Mouse (Mus musculus) heart, embryonic 11.5 days (tissue): ENCODE results near the gene Tor4a. TPM values are rescaled to one million over a fixed set of nuclear protein-coding genes. Genes with fewer than 3 reads are reported as not detected.

Experiments used
- ATAC-seq: fragments of 200-750 bp; cut with Nextera tagmentation; replicated peaks from 2 replicates; pipeline ENCODE4 v1.8.0; 2017; ENCODE audit warnings: moderate library complexity; ENCODE audit not compliant: insufficient number of reproducible peaks, low FRiP score, low TSS enrichment
- H3K27ac ChIP-seq: fragments of 300-500 bp; sonication (generic); 2 replicates; pipeline ENCODE4 v1.5.1; 2014; ENCODE audit warnings: mild to moderate bottlenecking, low read depth, low read length
- H3K27me3 ChIP-seq: fragments of 300-500 bp; sonication (generic); 2 replicates; pipeline ENCODE4 v1.6.1; 2014; ENCODE audit warnings: mild to moderate bottlenecking, low read length, mixed read lengths; ENCODE audit not compliant: control insufficient read depth, insufficient read depth
- H3K36me3 ChIP-seq: fragments of 300-500 bp; sonication (generic); 2 replicates; pipeline ENCODE4 v1.6.1; 2014; ENCODE audit warnings: mild to moderate bottlenecking, low read length, moderate library complexity, mixed read lengths; ENCODE audit not compliant: control insufficient read depth, insufficient read depth
- H3K4me1 ChIP-seq: fragments of 300-500 bp; sonication (generic); 2 replicates; pipeline ENCODE4 v1.6.1; 2014; ENCODE audit warnings: low read length; ENCODE audit not compliant: control insufficient read depth, insufficient read depth
- H3K4me2 ChIP-seq: fragments of 300-500 bp; sonication (generic); 2 replicates; pipeline ENCODE4 v1.6.1; 2014; ENCODE audit warnings: mild to moderate bottlenecking, moderate library complexity
- H3K4me3 ChIP-seq: fragments of 300-500 bp; sonication (generic); 2 replicates; pipeline ENCODE4 v1.5.1; 2014; ENCODE audit warnings: low read depth, low read length
- H3K9ac ChIP-seq: fragments of 300-500 bp; sonication (generic); 2 replicates; pipeline ENCODE4 v1.6.1; 2014; ENCODE audit warnings: mild to moderate bottlenecking, low read depth, low read length, moderate library complexity
- H3K9me3 ChIP-seq: fragments of 300-500 bp; sonication (generic); replicated peaks from 2 replicates; pipeline ENCODE4 v1.6.1; 2016; ENCODE audit warnings: low read length; ENCODE audit not compliant: control insufficient read depth
- WGBS: fragments of 180-500 bp; shearing (Covaris S2); extraction: QIAGEN DNeasy Blood & Tissue Kit; methylation state at CpG from one replicate; pipeline ENCODE4 v1.1.7; 2014; ENCODE audit not compliant: insufficient replicate concordance; 5-methylcytosine and 5-hydroxymethylcytosine counted together
- polyA plus RNA-seq: library from polyadenylated mRNA; unstranded; fragments of >200 nt; fragmentation: Nextera tagmentation; extraction: Ambion mirVana; gene quantifications from 2 replicates; pipeline ENCODE4 v1.2.1, GENCODE M21; 2014

Tor4a gene
- polyA plus RNA-seq, 1 experiment from 2014 or later: 5.9 TPM

DNA sequence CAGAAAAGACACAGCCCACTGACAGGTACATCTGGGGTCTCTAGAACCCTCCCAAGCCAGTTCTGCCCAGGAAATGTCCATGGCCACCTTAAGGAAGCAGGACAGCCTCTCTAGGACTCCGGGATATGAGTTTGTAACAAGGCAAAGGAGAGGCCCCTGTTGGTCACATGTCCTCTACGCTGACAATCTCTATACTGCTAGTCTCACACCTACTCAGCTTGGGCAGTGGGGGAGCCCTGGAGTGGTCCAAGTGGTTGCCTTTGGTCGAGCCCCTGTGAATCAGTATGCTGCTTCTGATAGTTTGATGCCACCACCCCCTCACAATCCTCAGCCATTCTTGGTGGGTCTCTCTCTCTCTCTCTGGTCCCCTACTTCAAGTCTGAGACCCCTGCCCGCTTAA lies 29.2 kb downstream of the Tor4a start:
- no peaks in the 10 kb centered on the region for H3K9me3 ChIP-seq
- peak overlapping the region; percentile 77 for H3K9ac ChIP-seq
- H3K27me3 ChIP-seq: peaks cover 4% of the 10 kb centered on the region; the same call in 1 of the 2 replicates
- 0 out of 2 replicates have a peak, but pooled peaks have one; percentile 22 for ATAC-seq
- H3K4me1 ChIP-seq: peaks cover 22% of the 10 kb centered on the region
- H3K4me2 ChIP-seq: peak overlapping the region; percentile 82
- peak overlapping the region; percentile 81 for H3K27ac ChIP-seq
- no peaks in the 10 kb centered on the region for H3K36me3 ChIP-seq
- WGBS: 19% methylated on average over 4 of the region's 4 CpGs
- H3K4me3 ChIP-seq: peak overlapping the region; percentile 55

DNA sequence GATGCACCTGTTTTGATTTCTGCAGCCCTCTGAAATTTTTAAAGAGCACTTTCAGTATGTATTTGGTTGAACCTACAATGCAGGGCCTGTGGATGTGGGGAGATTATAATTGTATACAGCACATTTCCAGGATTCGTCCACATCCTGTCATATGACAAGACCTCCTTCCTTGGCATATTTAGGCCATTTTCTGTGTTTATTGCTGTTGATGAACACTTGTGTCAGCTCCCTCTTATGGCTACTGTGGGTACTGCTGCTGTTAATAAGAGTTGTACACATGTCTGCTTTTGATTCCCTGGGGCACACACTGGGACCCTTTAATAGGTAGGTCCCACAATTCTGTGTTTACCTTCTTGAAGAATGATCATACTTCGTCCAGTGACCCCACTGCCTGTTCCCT lies 39.0 kb downstream of the Tor4a start:
- Histone ChIP-seq H3K27ac (no peak overlapping the region), H3K36me3 (no peaks in the 10 kb centered on the region), H3K4me2 (no peak overlapping the region), H3K4me1 (no peaks in the 10 kb centered on the region), H3K9ac (no peak overlapping the region), H3K4me3 (no peak overlapping the region), H3K27me3 (peaks cover 5% of the 10 kb centered on the region; the same call in 1 of the 2 replicates), H3K9me3 (no peaks in the 10 kb centered on the region)
- no peak for ATAC-seq
- WGBS: 40% methylated on average over 2 of the region's 2 CpGs

DNA sequence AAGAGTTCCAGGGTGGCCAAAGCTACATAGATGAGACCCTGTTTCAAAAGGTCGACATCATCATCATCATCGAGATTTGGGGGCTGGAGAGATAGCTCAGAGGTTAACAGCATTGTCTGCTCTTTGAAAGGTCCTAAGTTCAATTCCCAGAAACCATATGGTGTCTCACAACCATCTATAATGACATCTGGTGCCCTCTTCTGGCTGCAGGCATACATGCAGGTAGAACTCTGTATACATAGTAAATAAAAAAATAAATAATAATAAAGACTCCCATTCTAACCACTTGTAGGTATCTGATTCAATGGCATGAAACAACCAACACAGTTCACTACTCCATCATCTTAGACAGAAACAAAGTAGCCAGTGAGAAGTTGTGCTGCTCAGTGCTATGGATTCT lies 39.7 kb downstream of the Tor4a start:
- H3K27ac ChIP-seq: no peak overlapping the region
- no peak overlapping the region for H3K4me2 ChIP-seq
- no peak for ATAC-seq
- no peaks in the 10 kb centered on the region for H3K4me1 ChIP-seq
- no peak overlapping the region for H3K9ac ChIP-seq
- H3K27me3 ChIP-seq: no peaks in the 10 kb centered on the region
- H3K36me3 ChIP-seq: no peaks in the 10 kb centered on the region
- 30% methylated on average over 2 of the region's 2 CpGs for WGBS
- no peak overlapping the region for H3K4me3 ChIP-seq
- H3K9me3 ChIP-seq: no peaks in the 10 kb centered on the region

DNA sequence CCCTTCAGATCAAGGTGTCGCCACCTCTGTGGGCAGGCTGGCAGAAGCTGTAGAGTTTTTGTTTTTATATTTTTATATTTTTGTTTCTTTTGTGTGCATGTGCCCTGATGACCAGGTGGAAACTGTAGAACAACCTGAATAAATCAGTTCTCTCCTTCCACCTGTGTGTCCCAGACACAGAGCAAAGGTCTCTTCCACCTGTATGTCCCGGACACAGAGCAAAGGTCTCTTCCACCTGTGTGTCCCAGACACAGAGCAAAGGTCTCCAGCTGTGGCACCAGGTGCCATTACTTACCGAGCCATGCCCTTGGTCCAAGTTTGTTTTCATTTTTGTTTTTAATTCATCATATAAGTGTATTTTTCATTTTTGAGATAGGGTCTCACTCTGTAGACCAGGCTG lies 40.5 kb downstream of the Tor4a start:
- Histone ChIP-seq H3K4me1 (no peaks in the 10 kb centered on the region), H3K27ac (no peak overlapping the region), H3K9ac (no peak overlapping the region), H3K4me3 (no peak overlapping the region), H3K4me2 (no peak overlapping the region), H3K9me3 (no peaks in the 10 kb centered on the region), H3K27me3 (no peaks in the 10 kb centered on the region), H3K36me3 (no peaks in the 10 kb centered on the region)
- 77% methylated on average over 3 of the region's 3 CpGs for WGBS
- no peak for ATAC-seq

DNA sequence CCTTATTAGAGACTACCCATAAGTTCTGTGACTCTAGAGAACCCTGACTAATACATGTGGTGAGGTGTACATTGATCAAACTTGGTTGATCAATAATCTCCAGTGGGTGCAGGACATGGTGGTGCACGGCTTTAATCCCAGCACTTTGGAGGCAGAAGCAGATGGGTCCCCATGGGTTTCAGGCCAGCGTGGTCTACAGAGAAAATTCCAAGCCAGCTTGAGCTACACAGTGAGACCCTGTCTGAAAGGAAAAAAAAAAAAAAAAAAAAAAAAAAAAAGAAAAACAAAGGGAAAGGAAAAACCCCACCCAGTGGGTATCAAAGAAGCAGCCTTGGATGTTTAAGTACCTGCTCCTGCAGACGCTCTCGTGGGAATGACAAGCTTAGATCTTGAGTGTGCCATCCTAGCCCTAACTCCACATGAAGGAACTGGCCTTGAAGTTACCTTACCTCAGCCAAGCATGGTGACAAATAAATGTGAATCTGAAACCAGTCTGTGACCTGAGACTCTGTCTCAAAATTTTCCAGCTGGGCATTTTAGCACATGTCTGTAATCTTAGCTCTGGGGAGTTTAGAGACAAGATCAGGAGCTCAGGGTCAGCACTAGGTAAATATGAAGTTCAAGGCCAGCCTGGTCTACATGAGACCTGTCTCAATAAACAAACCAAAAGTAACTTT lies 45.3 kb downstream of the Tor4a start:
- H3K27ac ChIP-seq: no peak overlapping the region
- WGBS: 75% methylated on average over 4 of the region's 4 CpGs

DNA sequence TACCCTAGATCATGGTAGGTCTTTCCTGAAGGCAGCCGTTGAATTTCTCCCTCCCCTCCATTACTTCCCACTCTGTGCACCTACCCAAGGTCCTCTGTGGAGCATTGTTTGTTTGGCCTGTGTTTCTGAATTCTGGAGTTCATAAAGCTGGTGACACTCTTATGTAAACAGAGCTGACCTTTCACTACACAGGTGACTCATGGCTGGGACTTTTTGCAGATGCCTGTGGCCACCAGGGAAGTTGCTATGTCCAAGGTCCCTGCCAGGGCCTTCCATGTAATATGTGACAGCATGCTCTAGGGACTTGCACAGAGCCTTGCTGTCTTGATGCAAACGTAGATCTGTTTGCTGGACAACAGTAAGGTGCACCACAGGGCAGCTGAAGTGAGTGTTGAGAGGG lies 47.0 kb downstream of the Tor4a start:
- Histone ChIP-seq H3K36me3 (no peaks in the 10 kb centered on the region), H3K4me3 (no peak overlapping the region), H3K27ac (no peak overlapping the region), H3K9me3 (no peaks in the 10 kb centered on the region), H3K9ac (no peak overlapping the region), H3K4me2 (no peak overlapping the region), H3K27me3 (no peaks in the 10 kb centered on the region), H3K4me1 (0 out of 2 replicates have a peak, but pooled peaks cover under 1% of the 10 kb centered on the region)
- no peak for ATAC-seq
- WGBS: 71% methylated on average over 2 of the region's 2 CpGs

More for the DNA sequence above, 45.3 kb downstream of the Tor4a start:
- no peaks in the 10 kb centered on the region for H3K36me3 ChIP-seq
- H3K4me1 ChIP-seq: no peaks in the 10 kb centered on the region
- H3K27me3 ChIP-seq: no peaks in the 10 kb centered on the region
- no peak overlapping the region for H3K4me2 ChIP-seq
- ATAC-seq: no peak
- no peaks in the 10 kb centered on the region for H3K9me3 ChIP-seq
- H3K9ac ChIP-seq: no peak overlapping the region
- H3K4me3 ChIP-seq: no peak overlapping the region

DNA sequence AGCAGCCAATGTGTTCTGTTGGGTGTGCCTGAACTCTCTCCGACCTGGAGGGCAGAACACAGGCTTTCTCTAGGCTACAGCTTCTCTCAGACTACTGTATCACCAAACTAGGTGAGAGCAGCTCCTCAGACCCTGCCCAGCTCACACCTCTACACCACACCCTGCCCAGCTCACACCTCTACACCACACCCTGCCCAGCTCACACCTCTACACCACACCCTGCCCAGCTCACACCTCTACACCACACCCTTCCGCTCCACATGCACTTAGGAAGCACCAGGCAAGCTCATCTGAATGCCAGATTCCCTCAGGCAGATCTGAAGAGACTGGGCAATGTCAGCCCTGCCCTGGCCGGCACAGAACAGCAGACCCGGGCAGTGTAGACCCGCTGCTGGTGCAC lies 48.8 kb downstream of the Tor4a start:
- WGBS: 71% methylated on average over 5 of the region's 5 CpGs
- Histone ChIP-seq H3K4me2 (no peak overlapping the region), H3K4me3 (no peak overlapping the region), H3K27ac (no peak overlapping the region), H3K36me3 (no peaks in the 10 kb centered on the region), H3K9me3 (no peaks in the 10 kb centered on the region), H3K27me3 (no peaks in the 10 kb centered on the region), H3K9ac (no peak overlapping the region), H3K4me1 (peaks cover 5% of the 10 kb centered on the region; the same call in 1 of the 2 replicates)
- no peak for ATAC-seq

DNA sequence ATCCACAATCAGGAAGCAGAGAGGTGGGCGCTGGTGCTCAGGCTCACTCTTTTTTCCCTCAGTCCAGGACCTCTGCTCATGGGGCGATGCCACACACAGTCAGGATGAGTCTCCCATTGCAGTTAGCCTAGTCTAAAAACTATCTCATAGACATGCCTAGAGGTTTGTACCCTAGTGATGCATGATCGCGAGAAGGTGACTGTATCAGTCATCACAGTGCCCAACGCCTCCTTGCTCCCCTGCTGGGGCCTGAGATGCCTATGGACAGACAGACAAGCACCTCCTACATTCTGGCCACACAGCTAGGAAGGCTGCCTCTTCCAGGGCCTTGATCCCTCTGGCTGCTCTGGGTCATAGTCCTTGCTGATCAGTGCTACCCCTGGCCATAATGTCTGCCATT lies 49.3 kb downstream of the Tor4a start:
- no peak for ATAC-seq
- H3K27me3 ChIP-seq: no peaks in the 10 kb centered on the region
- peaks cover 5% of the 10 kb centered on the region; the same call in 1 of the 2 replicates for H3K4me1 ChIP-seq
- no peaks in the 10 kb centered on the region for H3K9me3 ChIP-seq
- no peak overlapping the region for H3K4me2 ChIP-seq
- H3K4me3 ChIP-seq: no peak overlapping the region
- no peak overlapping the region for H3K9ac ChIP-seq
- H3K27ac ChIP-seq: no peak overlapping the region
- no peaks in the 10 kb centered on the region for H3K36me3 ChIP-seq
- 78% methylated on average over 5 of the region's 5 CpGs for WGBS

DNA sequence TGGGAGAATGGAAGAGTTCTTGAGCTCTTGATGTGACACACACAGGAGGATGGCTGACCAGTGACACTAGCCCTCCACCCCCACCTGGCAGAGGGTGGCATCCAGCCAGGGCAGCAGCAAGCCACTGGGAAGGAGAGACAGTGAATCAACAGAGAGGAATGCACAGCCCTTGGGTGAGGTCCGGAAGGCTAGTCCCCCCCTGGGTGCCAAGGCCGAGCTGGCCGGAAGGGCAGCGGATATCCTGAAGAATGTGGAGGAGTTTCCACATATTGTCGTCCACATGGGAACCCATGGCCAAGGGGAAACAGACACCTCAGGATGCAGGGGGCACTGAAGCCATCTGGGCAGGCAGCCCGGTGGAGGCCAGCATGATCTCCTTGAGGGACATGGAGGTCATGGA lies 51.3 kb downstream of the Tor4a start:
- Histone ChIP-seq H3K9ac (no peak overlapping the region), H3K4me2 (no peak overlapping the region), H3K36me3 (no peaks in the 10 kb centered on the region), H3K27me3 (no peaks in the 10 kb centered on the region), H3K27ac (no peak overlapping the region), H3K4me3 (no peak overlapping the region), H3K4me1 (peaks cover 5% of the 10 kb centered on the region; the same call in 1 of the 2 replicates), H3K9me3 (peaks cover 3% of the 10 kb centered on the region; the same call in 1 of the 2 replicates)
- no peak for ATAC-seq
- 69% methylated on average over 6 of the region's 6 CpGs for WGBS
